Mouse (Mus musculus): ENCODE data around the gene Cbx3. TPM values are rescaled to one million over a fixed set of nuclear protein-coding genes. Genes with fewer than 3 reads are reported as not detected.

The Cbx3 gene
- polyA plus RNA-seq, 1 experiment from 2014 or later = 307 TPM

Other genes with a start within 250 kb of the Cbx3 start
- gene Nfe2l3, start 37.7 kb upstream of the Cbx3 start, polyA plus RNA-seq (2016; fragmentation: Nextera tagmentation; extraction: Ambion mirVana) = 0.23 and 0.29 TPM in 2 replicates
- 1,236 and 1,328 TPM in 2 replicates for gene Hnrnpa2b1, start 466 bp upstream of the Cbx3 start, polyA plus RNA-seq (2016; fragmentation: Nextera tagmentation; extraction: Ambion mirVana)
- 5.2 and 5.4 TPM in 2 replicates for gene Snx10, start 53.5 kb downstream of the Cbx3 start, polyA plus RNA-seq (2016; fragmentation: Nextera tagmentation; extraction: Ambion mirVana)